Mouse (Mus musculus) kidney, adult 2 months (tissue): ENCODE results near the gene Gnl1. TPM values are rescaled to one million over a fixed set of nuclear protein-coding genes. Genes with fewer than 3 reads are reported as not detected.
"Not testable (repeated sequence)": the region's sequence is repeated elsewhere in the genome, so short reads cannot be mapped to it uniquely, and the experiment has no call there.

ENCODE experiments used
- DNase-seq: peaks from one replicate; pipeline ENCODE4 v3.0.0; 2021
- H3K27ac ChIP-seq: fragments of 200-500 bp; 2 replicates; pipeline ENCODE4 v1.5.1; 2012; ENCODE audit warnings: low read depth, low read length, control low read depth, inconsistent platforms; ENCODE audit not compliant: insufficient read depth
- H3K27me3 ChIP-seq: fragments of 200-500 bp; replicated peaks from 2 replicates; pipeline ENCODE4 v1.6.1; 2012; ENCODE audit warnings: mild to moderate bottlenecking, moderate library complexity, low read length, inconsistent platforms; ENCODE audit not compliant: control insufficient read depth, insufficient read depth
- H3K36me3 ChIP-seq: fragments of 200-500 bp; 2 replicates; pipeline ENCODE4 v1.6.1; 2012; ENCODE audit warnings: mild to moderate bottlenecking, moderate library complexity, low read length, inconsistent platforms; ENCODE audit not compliant: control insufficient read depth, insufficient read depth
- H3K4me1 ChIP-seq: fragments of 200-500 bp; 2 replicates; pipeline ENCODE4 v1.6.1; 2011; ENCODE audit warnings: low read length; ENCODE audit not compliant: control insufficient read depth, insufficient read depth
- H3K4me3 ChIP-seq: fragments of 200-500 bp; 2 replicates; pipeline ENCODE4 v1.5.1; 2011; ENCODE audit warnings: mild to moderate bottlenecking, low read depth, low read length, control low read depth; ENCODE audit not compliant: insufficient read depth
- CTCF ChIP-seq: fragments of 200-500 bp; conservative IDR thresholded peaks from 2 replicates; pipeline ENCODE4 v1.5.1; 2011; ENCODE audit warnings: low read depth, mild to moderate bottlenecking, control low read depth, low read length, moderate library complexity, mixed read lengths; ENCODE audit not compliant: insufficient read depth, insufficient read length
- POLR2A ChIP-seq: fragments of 200-500 bp; IDR thresholded peaks from one replicate; pipeline ENCODE4 v1.6.1; 2011; ENCODE audit warnings: low read depth, low read length, control low read depth
- WGBS: fragments of 180-500 bp; shearing (Covaris S2); methylation state at CpG from one replicate; pipeline ENCODE4 v1.1.7; 2018; 5-methylcytosine and 5-hydroxymethylcytosine counted together
- polyA plus RNA-seq: library from polyadenylated mRNA; depleted of rRNA; stranded (reverse); fragments of >200 nt; gene quantifications from 2 replicates; pipeline ENCODE4 v1.2.3, GENCODE M21; 2012

Gene Gnl1
- polyA plus RNA-seq, 1 experiment, result 23.8 TPM

DNA sequence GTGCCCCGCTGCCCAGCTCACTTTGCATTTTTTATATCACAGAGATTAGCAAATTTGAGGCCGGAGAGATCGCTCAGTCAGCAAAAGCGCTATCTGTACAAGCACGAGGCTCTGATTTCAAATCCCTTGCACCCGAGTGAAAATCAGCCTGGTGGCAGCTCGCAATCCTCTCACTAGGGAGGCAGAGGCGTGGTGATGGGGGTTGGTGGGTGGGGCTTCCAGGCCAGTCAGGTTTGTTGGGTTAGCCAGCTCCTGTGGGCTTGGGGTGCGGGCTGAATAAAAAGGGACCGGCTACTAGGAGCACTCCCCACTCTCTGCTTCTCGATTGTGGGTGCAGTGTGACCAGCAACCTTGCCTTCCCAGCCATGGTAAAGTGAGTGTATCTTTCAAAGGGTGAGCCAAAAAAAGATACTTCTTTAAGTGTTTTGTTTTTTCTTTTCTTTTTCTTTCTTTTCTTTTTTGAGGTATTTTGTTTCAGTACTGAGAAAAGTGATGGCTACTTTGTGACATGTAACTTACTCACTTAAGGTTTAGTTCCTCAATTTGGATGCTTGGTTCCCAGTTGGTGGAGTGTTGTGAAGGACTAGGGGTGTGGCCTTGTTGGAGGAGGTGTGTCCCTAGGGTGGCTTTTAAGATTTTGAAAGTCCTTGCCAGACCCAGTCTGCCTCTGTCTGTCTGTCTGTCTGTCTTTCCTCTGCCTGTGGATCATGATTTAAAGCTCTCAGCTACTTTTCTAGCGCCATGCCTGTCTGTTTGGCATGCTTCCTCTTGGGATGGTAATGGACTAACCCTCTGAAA is 18.3 kb downstream of the Gnl1 start:
- no peak overlapping the region for H3K27ac ChIP-seq
- no peak for TF ChIP-seq POLR2A
- no peak; the same call in 1 of the 2 replicates for TF ChIP-seq CTCF
- no peak overlapping the region for H3K4me3 ChIP-seq
- H3K4me1 ChIP-seq, result no peaks in the 10 kb centered on the region; the same call in 1 of the 2 replicates
- DNase-seq, result peak; percentile 32
- 49% methylated on average over 12 of the region's 12 CpGs for WGBS
- H3K27me3 ChIP-seq, result no peaks in the 10 kb centered on the region
- no peaks in the 10 kb centered on the region for H3K36me3 ChIP-seq

DNA sequence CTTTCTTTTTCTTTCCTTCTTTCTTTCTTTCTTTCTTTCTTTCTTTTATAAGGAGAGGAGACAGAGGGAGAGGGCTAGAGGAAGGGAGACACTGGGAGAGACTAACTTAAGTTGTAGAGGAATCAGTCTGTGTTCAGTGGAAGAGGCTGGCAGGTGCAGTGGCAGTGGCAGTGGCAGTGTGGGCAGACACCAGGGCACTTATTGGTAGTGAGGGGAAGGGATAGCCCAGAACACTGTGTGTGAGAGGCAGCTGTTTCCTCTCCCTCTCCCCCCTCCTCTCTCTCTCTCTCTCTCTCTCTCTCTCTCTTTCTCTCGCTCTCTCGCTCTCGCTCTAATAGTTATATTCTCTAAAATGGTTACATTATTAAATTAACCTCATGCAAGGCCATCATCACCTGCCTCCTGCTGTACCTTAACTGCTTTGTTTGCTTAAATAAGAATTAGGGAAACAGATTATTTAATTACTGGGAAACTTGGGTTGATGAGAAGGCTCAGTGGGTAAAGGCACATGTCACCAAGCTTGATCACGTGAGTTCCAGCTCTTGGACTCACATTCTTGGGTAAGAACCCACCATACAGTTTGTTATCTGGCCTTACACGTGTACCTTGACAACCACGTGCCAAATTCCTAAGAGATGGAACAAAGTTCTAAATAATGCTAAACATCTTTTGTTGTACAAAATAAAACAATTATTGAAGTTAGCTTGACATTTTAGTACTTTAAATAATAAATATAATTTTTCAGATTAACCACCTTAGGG is 19.1 kb downstream of the Gnl1 start:
- H3K27me3 ChIP-seq, result no peaks in the 10 kb centered on the region
- H3K4me1 ChIP-seq, result no peaks in the 10 kb centered on the region; the same call in 1 of the 2 replicates
- WGBS, result 72% methylated on average over 6 of the region's 6 CpGs
- no peak overlapping the region for H3K27ac ChIP-seq
- DNase-seq, result no peak
- TF ChIP-seq POLR2A (no peak), CTCF (no peak)
- no peak overlapping the region for H3K4me3 ChIP-seq
- no peaks in the 10 kb centered on the region for H3K36me3 ChIP-seq

DNA sequence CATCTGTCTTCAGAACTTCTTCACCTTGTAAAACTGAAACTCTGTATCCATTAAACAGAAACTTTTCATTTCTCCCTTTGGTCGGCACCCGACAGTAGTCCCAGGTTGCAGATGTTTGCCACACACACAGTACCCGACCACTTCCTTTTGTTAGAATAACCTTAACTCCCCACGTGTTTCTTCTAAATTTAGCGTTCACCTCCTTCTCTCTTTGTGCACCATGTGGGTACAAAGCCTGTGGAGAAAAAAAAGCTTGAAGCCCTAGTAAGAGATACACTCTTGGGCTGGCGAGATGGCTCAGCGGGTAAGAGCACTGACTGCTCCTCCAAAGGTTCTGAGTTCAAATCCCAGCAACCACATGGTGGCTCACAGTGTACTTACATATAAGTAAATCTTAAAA is 19.7 kb downstream of the Gnl1 start:
- 71% methylated on average over 7 of the region's 7 CpGs for WGBS
- Histone ChIP-seq H3K27ac (no peak overlapping the region), H3K4me1 (no peaks in the 10 kb centered on the region; the same call in 1 of the 2 replicates), H3K27me3 (no peaks in the 10 kb centered on the region), H3K36me3 (no peaks in the 10 kb centered on the region), H3K4me3 (no peak overlapping the region)
- DNase-seq, result no peak
- TF ChIP-seq CTCF, result no peak
- TF ChIP-seq POLR2A, result no peak

DNA sequence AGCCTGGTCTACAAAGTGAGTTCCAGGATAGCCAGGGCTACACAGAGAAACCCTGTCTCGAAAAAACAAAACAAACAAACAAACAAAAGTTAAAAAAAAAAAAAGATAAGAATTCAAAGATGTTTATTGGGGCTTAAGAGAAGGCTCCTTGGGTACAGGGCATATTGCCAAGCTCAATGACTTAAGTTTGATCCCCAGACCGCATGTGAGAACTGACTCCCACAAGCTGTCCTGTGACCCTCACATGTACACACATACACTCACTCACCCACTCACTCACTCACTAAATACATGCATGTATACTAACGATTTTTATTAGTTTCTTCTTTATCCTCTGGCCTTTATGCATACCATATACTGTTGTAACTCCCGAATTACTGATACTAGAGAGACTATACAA is 20.7 kb downstream of the Gnl1 start:
- TF ChIP-seq POLR2A (no peak), CTCF (no peak)
- 60% methylated on average over 4 of the region's 4 CpGs for WGBS
- Histone ChIP-seq H3K4me3 (no peak overlapping the region), H3K4me1 (no peaks in the 10 kb centered on the region; the same call in 1 of the 2 replicates), H3K27me3 (no peaks in the 10 kb centered on the region), H3K36me3 (no peaks in the 10 kb centered on the region), H3K27ac (0 out of 2 replicates have a peak overlapping the region, but pooled peaks have one; percentile 26)
- no peak for DNase-seq

DNA sequence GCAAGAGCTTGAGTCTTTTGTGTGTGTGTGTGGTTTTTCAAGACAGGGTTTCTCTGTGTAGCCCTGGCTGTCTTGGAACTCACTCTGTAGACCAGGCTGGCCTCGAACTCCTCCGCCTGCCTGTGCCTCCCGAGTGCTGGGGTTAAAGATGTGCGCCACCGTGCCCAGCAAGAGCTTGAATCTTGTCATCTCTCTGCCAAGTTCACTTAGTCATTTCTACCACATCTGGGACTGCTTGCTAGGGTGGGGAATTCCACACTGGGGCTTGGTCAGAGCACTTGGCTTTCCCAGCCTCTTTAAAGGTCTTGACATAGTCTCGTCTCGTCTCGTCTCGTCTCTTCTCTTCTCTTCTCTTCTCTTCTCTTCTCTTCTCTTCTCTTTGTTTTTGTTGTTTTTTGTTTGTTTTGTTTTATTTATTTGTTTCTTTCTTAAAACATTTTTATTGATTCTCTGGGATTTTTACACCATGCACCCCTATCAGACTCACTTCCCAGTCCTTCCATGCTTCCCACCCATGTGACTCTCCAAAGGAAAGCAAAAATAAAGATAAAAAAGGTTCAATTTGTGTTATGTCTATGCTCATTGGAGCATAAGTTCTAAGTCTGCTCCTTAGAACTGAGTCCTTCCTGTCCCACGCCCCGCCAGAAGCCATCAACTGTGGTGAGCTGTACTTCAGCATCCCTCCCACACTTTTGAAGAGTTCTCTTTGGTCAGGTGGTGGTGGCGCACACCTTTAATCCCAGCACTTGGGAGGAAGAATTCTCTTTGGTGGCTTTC is 21.7 kb downstream of the Gnl1 start:
- 0 out of 2 replicates have a peak overlapping the region, but pooled peaks have one; percentile 39 for H3K27ac ChIP-seq
- no peak overlapping the region for H3K4me3 ChIP-seq
- no peak for TF ChIP-seq POLR2A
- no peaks in the 10 kb centered on the region; the same call in 1 of the 2 replicates for H3K4me1 ChIP-seq
- no peaks in the 10 kb centered on the region for H3K27me3 ChIP-seq
- WGBS, result 84% methylated on average over 12 of the region's 12 CpGs
- DNase-seq, result no peak
- H3K36me3 ChIP-seq, result no peaks in the 10 kb centered on the region

DNA sequence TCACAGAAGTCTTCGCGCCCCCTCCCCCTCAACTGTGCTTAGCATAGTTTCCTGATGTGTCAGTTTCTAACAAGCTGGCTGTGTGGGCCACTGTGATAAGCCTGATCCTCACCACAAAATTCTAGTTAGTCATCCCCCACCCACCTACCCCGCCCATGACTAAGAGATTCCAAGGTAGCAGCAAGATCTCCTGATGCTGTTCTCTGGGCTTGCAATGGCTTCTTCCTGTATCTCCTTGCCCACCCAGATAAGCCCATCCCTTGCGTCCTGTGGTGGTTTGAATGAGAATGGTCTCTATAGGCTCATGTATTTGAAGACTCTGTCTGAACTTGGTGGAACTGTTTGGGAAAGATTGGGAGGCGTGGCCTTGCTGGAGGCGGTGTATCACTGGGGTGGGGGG is 22.3 kb downstream of the Gnl1 start:
- TF ChIP-seq CTCF (no peak), POLR2A (no peak)
- H3K36me3 ChIP-seq, result no peaks in the 10 kb centered on the region
- DNase-seq, result no peak
- H3K4me3 ChIP-seq, result no peak overlapping the region
- WGBS, result over 99% methylated on average over 6 of the region's 6 CpGs
- no peaks in the 10 kb centered on the region; the same call in 1 of the 2 replicates for H3K4me1 ChIP-seq
- no peak overlapping the region for H3K27ac ChIP-seq
- H3K27me3 ChIP-seq, result no peaks in the 10 kb centered on the region

DNA sequence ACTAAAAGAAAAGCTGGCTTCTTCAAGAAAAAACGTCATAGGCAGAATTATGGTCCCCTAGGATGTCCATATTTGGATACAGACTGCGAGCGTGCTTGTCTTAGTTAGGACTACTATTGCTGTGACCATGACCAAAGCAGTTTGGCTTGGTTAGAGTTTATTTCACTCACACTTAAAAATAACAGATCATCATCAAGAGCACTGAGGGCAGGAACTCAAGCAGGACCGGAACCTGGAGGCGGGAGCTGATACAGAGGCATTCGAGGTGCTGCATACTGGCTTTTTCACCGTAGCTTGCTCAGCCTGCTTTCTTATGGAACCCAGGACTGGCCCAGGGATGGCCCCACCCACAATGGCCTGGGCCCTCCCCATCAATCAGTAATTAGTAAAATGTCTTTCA is 23.7 kb downstream of the Gnl1 start:
- no peak overlapping the region for H3K4me3 ChIP-seq
- TF ChIP-seq CTCF (no peak), POLR2A (no peak)
- no peaks in the 10 kb centered on the region; the same call in 1 of the 2 replicates for H3K4me1 ChIP-seq
- H3K27me3 ChIP-seq, result no peaks in the 10 kb centered on the region
- WGBS, result 83% methylated on average over 7 of the region's 7 CpGs
- no peak for DNase-seq
- no peak overlapping the region for H3K27ac ChIP-seq
- H3K36me3 ChIP-seq, result no peaks in the 10 kb centered on the region

DNA sequence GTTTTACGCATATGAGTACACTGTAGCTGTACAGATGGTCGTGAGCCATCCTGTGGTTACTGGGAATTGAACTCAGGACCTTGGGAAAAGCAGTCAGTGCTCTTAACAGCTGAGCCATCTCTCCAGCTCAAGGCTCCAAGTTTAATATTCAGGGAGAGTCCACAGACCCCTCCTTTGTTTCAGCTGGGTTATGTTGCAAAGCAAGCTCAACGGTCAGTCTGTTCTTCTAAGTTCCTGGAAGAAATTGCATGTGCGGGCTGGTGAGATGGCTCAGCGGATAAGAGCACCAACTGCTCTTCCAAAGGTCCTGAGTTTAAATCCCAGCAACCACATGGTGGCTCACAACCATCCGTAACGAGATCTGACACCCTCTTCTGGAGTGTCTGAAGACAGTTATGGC is 24.8 kb downstream of the Gnl1 start:
- H3K36me3 ChIP-seq, H3K27ac ChIP-seq, H3K4me3 ChIP-seq, H3K4me1 ChIP-seq, H3K27me3 ChIP-seq: not testable (repeated sequence)
- peak; percentile 63 for DNase-seq
- WGBS, result 81% methylated on average over 7 of the region's 7 CpGs
